Mouse (Mus musculus) liver, postnatal 0 days (tissue): ENCODE data around the gene 3100002H09Rik.

Source experiments
- CTCF ChIP-seq: sonication (generic); IDR thresholded peaks from 2 replicates; pipeline ENCODE4 v1.5.1; 2016; ENCODE audit warnings: antibody characterized with exemption, low read depth
- EP300 ChIP-seq: IDR thresholded peaks from 2 replicates; pipeline ENCODE4 v1.6.1; 2016; ENCODE audit warnings: antibody characterized with exemption, low read depth, mild to moderate bottlenecking

DNA sequence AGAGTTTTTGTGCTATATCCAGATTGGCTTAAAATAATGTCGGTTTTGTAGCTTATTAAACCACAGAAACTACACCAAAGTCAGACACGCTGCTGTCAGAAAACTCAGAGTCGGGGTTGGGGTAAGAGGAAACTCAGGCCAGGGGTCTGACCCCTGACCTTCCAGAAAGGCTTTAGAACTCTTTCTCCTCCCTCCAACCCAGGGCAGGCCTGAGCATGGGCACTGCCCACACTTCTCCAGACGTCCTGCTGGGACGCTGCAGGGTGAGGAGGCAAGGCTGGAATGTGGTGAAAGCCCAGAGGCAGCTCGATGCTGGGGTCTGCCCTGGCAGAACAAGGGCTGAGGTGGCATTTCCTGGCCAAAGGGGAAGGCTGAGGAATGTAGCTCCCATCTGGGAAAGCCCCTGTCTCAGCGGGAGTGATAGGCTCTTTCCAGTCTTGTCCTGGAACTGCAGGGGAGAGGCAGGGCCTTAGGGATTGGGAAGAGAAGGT is 34.6 kb downstream of the 3100002H09Rik start:
- TF ChIP-seq CTCF (no peak), EP300 (no peak)
